Mouse (Mus musculus) heart, embryonic 16.5 days (tissue): Measurements from ENCODE around the gene Rnf146. TPM values are rescaled to one million over a fixed set of nuclear protein-coding genes. Genes with fewer than 3 reads are reported as not detected.

Source experiments
- ATAC-seq: fragments of 200-750 bp; cut with Nextera tagmentation; replicated peaks from 2 replicates; pipeline ENCODE4 v1.8.0; 2017; ENCODE audit warnings: moderate number of reproducible peaks; ENCODE audit not compliant: insufficient read depth, low FRiP score; ENCODE audit errors: extremely low read depth
- H3K27ac ChIP-seq: fragments of 300-500 bp; sonication (generic); 2 replicates; pipeline ENCODE4 v1.5.1; 2014; ENCODE audit warnings: mild to moderate bottlenecking, low read length, control low read depth, moderate library complexity
- H3K27me3 ChIP-seq: fragments of 300-500 bp; sonication (generic); 2 replicates; pipeline ENCODE4 v1.6.1; 2014; ENCODE audit warnings: low read length, mixed read lengths; ENCODE audit not compliant: control insufficient read depth, insufficient read depth
- H3K36me3 ChIP-seq: fragments of 300-500 bp; sonication (generic); 2 replicates; pipeline ENCODE4 v1.6.1; 2014; ENCODE audit not compliant: control insufficient read depth, insufficient read depth
- H3K4me1 ChIP-seq: fragments of 300-500 bp; sonication (generic); 2 replicates; pipeline ENCODE4 v1.6.1; 2014; ENCODE audit warnings: low read length, mixed read lengths; ENCODE audit not compliant: control insufficient read depth, insufficient read depth
- H3K4me2 ChIP-seq: fragments of 300-500 bp; sonication (generic); 2 replicates; pipeline ENCODE4 v1.6.1; 2014; ENCODE audit warnings: low read depth, mild to moderate bottlenecking, control low read depth, low read length
- H3K4me3 ChIP-seq: fragments of 300-500 bp; sonication (generic); 2 replicates; pipeline ENCODE4 v1.5.1; 2014; ENCODE audit warnings: mild to moderate bottlenecking, control low read depth, low read length
- H3K9ac ChIP-seq: fragments of 300-500 bp; sonication (generic); 2 replicates; pipeline ENCODE4 v1.6.1; 2014; ENCODE audit warnings: low read length, control low read depth
- H3K9me3 ChIP-seq: fragments of 300-500 bp; sonication (generic); replicated peaks from 2 replicates; pipeline ENCODE4 v1.6.1; 2016; ENCODE audit warnings: low read length; ENCODE audit not compliant: control insufficient read depth
- WGBS: fragments of 180-500 bp; shearing (Covaris S2); extraction: QIAGEN DNeasy Blood & Tissue Kit; methylation state at CpG from one replicate; pipeline ENCODE4 v1.1.7; 2014; 5-methylcytosine and 5-hydroxymethylcytosine counted together
- polyA plus RNA-seq: library from polyadenylated mRNA; unstranded; fragments of >200 nt; fragmentation: Nextera tagmentation; extraction: Ambion mirVana; gene quantifications from 2 replicates; pipeline ENCODE4 v1.2.1, GENCODE M21; 2015

The Rnf146 gene
- polyA plus RNA-seq, 1 experiment from 2014 or later: 46.9 TPM

- Histone ChIP-seq H3K27me3 (no peaks in the 10 kb centered on the region), H3K4me1 (peaks cover 6% of the 10 kb centered on the region; the same call in 1 of the 2 replicates), H3K9ac (no peak overlapping the region), H3K4me2 (no peak overlapping the region), H3K36me3 (no peaks in the 10 kb centered on the region), H3K9me3 (no peaks in the 10 kb centered on the region), H3K27ac (no peak overlapping the region), H3K4me3 (no peak overlapping the region)
- no peak for ATAC-seq
- WGBS: 68% methylated on average over 4 of the region's 4 CpGs
These were observed 50.6 kb downstream of the Rnf146 start for GRCm38 (mm10) chr10:29311480-29312219.

DNA sequence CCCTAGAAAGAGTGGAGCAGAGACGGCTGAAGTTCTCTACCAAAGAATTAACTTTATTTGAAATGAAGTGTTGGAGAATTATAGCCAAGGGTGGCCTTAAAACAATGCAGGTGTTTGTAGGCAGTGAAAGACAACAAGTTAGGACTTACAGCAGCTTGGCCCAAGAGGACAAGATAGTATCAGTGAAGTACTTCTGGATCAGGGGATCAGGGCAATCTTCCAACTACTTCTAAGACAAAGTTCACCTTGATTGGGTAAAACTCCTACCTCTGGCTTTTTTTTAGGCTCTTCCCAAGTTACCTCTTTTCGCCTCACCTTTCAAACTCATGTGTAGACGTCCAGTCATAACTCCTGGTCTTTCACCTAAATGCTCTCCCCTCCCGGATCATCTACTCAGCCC, 60.0 kb downstream of the Rnf146 start:
- Histone ChIP-seq H3K4me3 (no peak overlapping the region), H3K27me3 (no peaks in the 10 kb centered on the region), H3K4me2 (no peak overlapping the region), H3K9me3 (no peaks in the 10 kb centered on the region), H3K27ac (no peak overlapping the region), H3K4me1 (no peaks in the 10 kb centered on the region), H3K9ac (no peak overlapping the region), H3K36me3 (no peaks in the 10 kb centered on the region)
- 94% methylated on average over 4 of the region's 4 CpGs for WGBS
- no peak for ATAC-seq

Other genes with a start within 250 kb of the Rnf146 start
- 0.09 and 0.22 TPM in 2 replicates for gene Soga3, start 218.6 kb downstream of the Rnf146 start, polyA plus RNA-seq
- not detected in 2 replicates for gene Gm49353, start 163.5 kb downstream of the Rnf146 start, polyA plus RNA-seq
- 0.02 and 0.09 TPM in 2 replicates for gene 9330159F19Rik, start 150.8 kb downstream of the Rnf146 start, polyA plus RNA-seq
- gene Echdc1, start 49.3 kb downstream of the Rnf146 start, polyA plus RNA-seq: 25.5 and 29.1 TPM in 2 replicates
- gene Rspo3, start 173.4 kb upstream of the Rnf146 start, polyA plus RNA-seq: 3.1 and 3.7 TPM in 2 replicates